Mouse (Mus musculus): Measurements from ENCODE around the gene Serpinb6b. TPM values are rescaled to one million over a fixed set of nuclear protein-coding genes. Genes with fewer than 3 reads are reported as not detected.
A peak's percentile ranks its signal among the peaks of the same experiment; 100 is the strongest.

The Serpinb6b gene
- polyA plus RNA-seq (2012; rRNA removed), result 0.52 and 0.85 TPM in 2 replicates

- 28% methylated on average over 16 of the region's 16 CpGs for WGBS
- Histone ChIP-seq H3K4me1 (ENCODE audit: control insufficient read depth, insufficient read depth, insufficient read length, low read length) (no peaks in the 10 kb centered on the region), H3K27ac (ENCODE audit: insufficient read depth, low read depth, low read length) (peak within 1 kb of the TSS; percentile 35; the same call in 1 of the 2 replicates), H3K27me3 (ENCODE audit: control insufficient read depth, insufficient read depth, low read length) (no peaks in the 10 kb centered on the region), H3K4me3 (ENCODE audit: low read depth, low read length) (peak within 1 kb of the TSS; percentile 64), H3K36me3 (ENCODE audit: control insufficient read depth, insufficient read depth, low read length) (no peaks in the 10 kb centered on the region)
- TF ChIP-seq POLR2A (IDR thresholded peaks at IDR 0.05; ENCODE audit: low read depth, low read length) (no peak), CTCF (IDR thresholded peaks at IDR 0.05; ENCODE audit: extremely low read depth, insufficient read length, insufficient replicate concordance, low read depth, low read length) (peak; percentile 67; the same call in 1 of the 2 replicates)
Observed at GRCm38 (mm10) chr13:32964989-32965811, at the start of gene Serpinb6b. Gene Serpinb6b (plus strand): TSS chr13:32965209.

GRCm38 (mm10) chr13:32922622-32923021 lies 42.4 kb upstream of the Serpinb6b start:
- H3K27ac ChIP-seq (ENCODE audit: insufficient read depth, low read depth, low read length), result no peak overlapping the region
- no peak overlapping the region for H3K4me3 ChIP-seq (ENCODE audit: low read depth, low read length)
- no peaks in the 10 kb centered on the region for H3K4me1 ChIP-seq (ENCODE audit: control insufficient read depth, insufficient read depth, insufficient read length, low read length)
- TF ChIP-seq CTCF (IDR thresholded peaks at IDR 0.05; ENCODE audit: extremely low read depth, insufficient read length, insufficient replicate concordance, low read depth, low read length) (no peak), POLR2A (IDR thresholded peaks at IDR 0.05; ENCODE audit: low read depth, low read length) (no peak)
- no peaks in the 10 kb centered on the region for H3K27me3 ChIP-seq (ENCODE audit: control insufficient read depth, insufficient read depth, low read length)
- no peaks in the 10 kb centered on the region for H3K36me3 ChIP-seq (ENCODE audit: control insufficient read depth, insufficient read depth, low read length)

GRCm38 (mm10) chr13:32924578-32925360 lies 40.2 kb upstream of the Serpinb6b start:
- H3K36me3 ChIP-seq (ENCODE audit: control insufficient read depth, insufficient read depth, low read length), result no peaks in the 10 kb centered on the region
- no peaks in the 10 kb centered on the region for H3K4me1 ChIP-seq (ENCODE audit: control insufficient read depth, insufficient read depth, insufficient read length, low read length)
- H3K27me3 ChIP-seq (ENCODE audit: control insufficient read depth, insufficient read depth, low read length), result no peaks in the 10 kb centered on the region
- WGBS, result 23% methylated on average over 7 of the region's 7 CpGs
- H3K4me3 ChIP-seq (ENCODE audit: low read depth, low read length), result no peak overlapping the region
- TF ChIP-seq CTCF (IDR thresholded peaks at IDR 0.05; ENCODE audit: extremely low read depth, insufficient read length, insufficient replicate concordance, low read depth, low read length) (no peak), POLR2A (IDR thresholded peaks at IDR 0.05; ENCODE audit: low read depth, low read length) (no peak)
- H3K27ac ChIP-seq (ENCODE audit: insufficient read depth, low read depth, low read length), result no peak overlapping the region

- no peaks in the 10 kb centered on the region for H3K27me3 ChIP-seq (ENCODE audit: control insufficient read depth, insufficient read depth, low read length)
- H3K4me3 ChIP-seq (ENCODE audit: low read depth, low read length), result no peak overlapping the region
- H3K36me3 ChIP-seq (ENCODE audit: control insufficient read depth, insufficient read depth, low read length), result no peaks in the 10 kb centered on the region
- WGBS, result 37% methylated on average over 2 of the region's 2 CpGs
- H3K4me1 ChIP-seq (ENCODE audit: control insufficient read depth, insufficient read depth, insufficient read length, low read length), result no peaks in the 10 kb centered on the region
- TF ChIP-seq CTCF (IDR thresholded peaks at IDR 0.05; ENCODE audit: extremely low read depth, insufficient read length, insufficient replicate concordance, low read depth, low read length) (no peak), POLR2A (IDR thresholded peaks at IDR 0.05; ENCODE audit: low read depth, low read length) (no peak)
- no peak overlapping the region for H3K27ac ChIP-seq (ENCODE audit: insufficient read depth, low read depth, low read length)
Observed at GRCm38 (mm10) chr13:32926661-32927060, 38.3 kb upstream of the Serpinb6b start.

DNA sequence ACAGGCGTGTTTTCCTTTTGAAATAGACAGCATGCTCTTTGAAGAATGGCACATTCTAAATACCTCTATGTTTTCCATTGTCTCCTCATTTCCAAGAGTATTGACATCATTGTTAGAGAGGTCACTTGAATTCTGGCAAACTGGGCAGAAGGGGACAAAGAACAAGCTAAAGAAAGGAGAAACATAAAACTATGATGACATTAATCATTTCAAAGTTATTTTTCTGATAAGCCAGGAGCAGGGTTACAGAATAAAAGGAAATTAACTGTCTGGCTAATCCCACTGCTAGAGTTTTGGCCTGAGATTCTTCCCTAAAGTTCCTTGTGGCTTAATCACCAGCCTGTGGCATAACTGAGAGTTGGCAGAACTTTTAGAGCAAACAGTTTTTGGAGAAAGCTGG lies 37.8 kb upstream of the Serpinb6b start:
- H3K4me1 ChIP-seq (ENCODE audit: control insufficient read depth, insufficient read depth, insufficient read length, low read length), result no peaks in the 10 kb centered on the region
- H3K4me3 ChIP-seq (ENCODE audit: low read depth, low read length), result no peak overlapping the region
- WGBS, result 72% methylated on average over 1 of the region's 1 CpGs
- H3K27me3 ChIP-seq (ENCODE audit: control insufficient read depth, insufficient read depth, low read length), result no peaks in the 10 kb centered on the region
- no peaks in the 10 kb centered on the region for H3K36me3 ChIP-seq (ENCODE audit: control insufficient read depth, insufficient read depth, low read length)
- H3K27ac ChIP-seq (ENCODE audit: insufficient read depth, low read depth, low read length), result no peak overlapping the region
- TF ChIP-seq POLR2A (IDR thresholded peaks at IDR 0.05; ENCODE audit: low read depth, low read length) (no peak), CTCF (IDR thresholded peaks at IDR 0.05; ENCODE audit: extremely low read depth, insufficient read length, insufficient replicate concordance, low read depth, low read length) (no peak)

- Histone ChIP-seq H3K27me3 (ENCODE audit: control insufficient read depth, insufficient read depth, low read length) (no peaks in the 10 kb centered on the region), H3K36me3 (ENCODE audit: control insufficient read depth, insufficient read depth, low read length) (no peaks in the 10 kb centered on the region), H3K27ac (ENCODE audit: insufficient read depth, low read depth, low read length) (no peak overlapping the region; the same call in 1 of the 2 replicates), H3K4me3 (ENCODE audit: low read depth, low read length) (no peak overlapping the region), H3K4me1 (ENCODE audit: control insufficient read depth, insufficient read depth, insufficient read length, low read length) (no peaks in the 10 kb centered on the region)
- 76% methylated on average over 2 of the region's 2 CpGs for WGBS
- no peak for TF ChIP-seq POLR2A (IDR thresholded peaks at IDR 0.05; ENCODE audit: low read depth, low read length)
- no peak for TF ChIP-seq CTCF (IDR thresholded peaks at IDR 0.05; ENCODE audit: extremely low read depth, insufficient read length, insufficient replicate concordance, low read depth, low read length)
Observed at GRCm38 (mm10) chr13:32929107-32929750, 35.8 kb upstream of the Serpinb6b start.
